Mouse (Mus musculus) embryonic facial prominence, embryonic 11.5 days (tissue): Measurements from ENCODE around the gene Prdx6. TPM values are rescaled to one million over a fixed set of nuclear protein-coding genes. Genes with fewer than 3 reads are reported as not detected.

Experiments used
- ATAC-seq: fragments of 200-750 bp; cut with Nextera tagmentation; replicated peaks from 2 replicates; pipeline ENCODE4 v1.8.0; 2017; ENCODE audit warnings: low read depth; ENCODE audit not compliant: insufficient number of reproducible peaks, low FRiP score, low TSS enrichment
- DNase-seq: peaks from one replicate; pipeline ENCODE4 v3.0.0-alpha.2; 2015; ENCODE audit warnings: low spot score
- H3K27ac ChIP-seq: fragments of 300-500 bp; sonication (generic); replicated peaks from 2 replicates; pipeline ENCODE4 v1.5.1; 2014; ENCODE audit warnings: mild to moderate bottlenecking, low read depth, low read length, control low read depth
- H3K27me3 ChIP-seq: fragments of 300-500 bp; sonication (generic); 2 replicates; pipeline ENCODE4 v1.6.1; 2014; ENCODE audit warnings: mild to moderate bottlenecking, low read length, moderate library complexity, mixed read lengths; ENCODE audit not compliant: control insufficient read depth, insufficient read depth
- H3K36me3 ChIP-seq: fragments of 300-500 bp; sonication (generic); replicated peaks from 2 replicates; pipeline ENCODE4 v1.6.1; 2014; ENCODE audit warnings: low read depth, mild to moderate bottlenecking, low read length, moderate library complexity, mixed read lengths; ENCODE audit not compliant: control insufficient read depth, insufficient read depth
- H3K4me1 ChIP-seq: fragments of 300-500 bp; sonication (generic); 2 replicates; pipeline ENCODE4 v1.6.1; 2014; ENCODE audit warnings: low read length, mixed read lengths; ENCODE audit not compliant: control insufficient read depth, insufficient read depth
- H3K4me2 ChIP-seq: fragments of 300-500 bp; sonication (generic); 2 replicates; pipeline ENCODE4 v1.6.1; 2014; ENCODE audit warnings: low read depth, mild to moderate bottlenecking, control low read depth, low read length, moderate library complexity
- H3K4me3 ChIP-seq: fragments of 300-500 bp; sonication (generic); 2 replicates; pipeline ENCODE4 v1.5.1; 2014; ENCODE audit warnings: low read depth, low read length, control low read depth
- H3K9ac ChIP-seq: fragments of 300-500 bp; sonication (generic); replicated peaks from 2 replicates; pipeline ENCODE4 v1.6.1; 2014; ENCODE audit warnings: mild to moderate bottlenecking, control low read depth, low read length
- H3K9me3 ChIP-seq: fragments of 300-500 bp; sonication (generic); replicated peaks from 2 replicates; pipeline ENCODE4 v1.6.1; 2016; ENCODE audit warnings: mild to moderate bottlenecking, low read length, inconsistent platforms, mixed read lengths; ENCODE audit not compliant: control insufficient read depth
- WGBS: fragments of 180-500 bp; shearing (Covaris S2); extraction: QIAGEN DNeasy Blood & Tissue Kit; methylation state at CpG from one replicate; pipeline ENCODE4 v1.1.7; 2014; 5-methylcytosine and 5-hydroxymethylcytosine counted together
- polyA plus RNA-seq: library from polyadenylated mRNA; unstranded; fragments of >200 nt; fragmentation: Nextera tagmentation; extraction: Ambion mirVana; gene quantifications from 2 replicates; pipeline ENCODE4 v1.2.1, GENCODE M21; 2014

Gene Prdx6
- polyA plus RNA-seq, 1 experiment from 2014 or later, result 642 TPM

- DNase-seq, result no peak
- H3K27ac ChIP-seq, result no peak overlapping the region
- H3K4me2 ChIP-seq, result no peak overlapping the region
- no peaks in the 10 kb centered on the region for H3K36me3 ChIP-seq
- no peaks in the 10 kb centered on the region for H3K4me1 ChIP-seq
- no peaks in the 10 kb centered on the region for H3K9me3 ChIP-seq
- no peak overlapping the region for H3K4me3 ChIP-seq
- H3K9ac ChIP-seq, result no peak overlapping the region
- no peaks in the 10 kb centered on the region for H3K27me3 ChIP-seq
- WGBS, result 80% methylated on average over 4 of the region's 4 CpGs
- no peak for ATAC-seq
These were observed 19.9 kb upstream of the Prdx6 start for GRCm38 (mm10) chr1:161270776-161271460.

GRCm38 (mm10) chr1:161269346-161269745 is 18.3 kb upstream of the Prdx6 start:
- Histone ChIP-seq H3K9ac (no peak overlapping the region), H3K27me3 (no peaks in the 10 kb centered on the region), H3K36me3 (no peaks in the 10 kb centered on the region), H3K4me3 (no peak overlapping the region), H3K4me2 (no peak overlapping the region), H3K4me1 (no peaks in the 10 kb centered on the region), H3K9me3 (no peaks in the 10 kb centered on the region), H3K27ac (no peak overlapping the region)
- 83% methylated on average over 4 of the region's 4 CpGs for WGBS
- DNase-seq (no peak), ATAC-seq (no peak)

- H3K27ac ChIP-seq, result no peak overlapping the region
- H3K36me3 ChIP-seq, result no peaks in the 10 kb centered on the region
- no peak for DNase-seq
- no peak overlapping the region for H3K4me2 ChIP-seq
- no peak overlapping the region for H3K4me3 ChIP-seq
- ATAC-seq, result no peak
- no peaks in the 10 kb centered on the region for H3K4me1 ChIP-seq
- no peaks in the 10 kb centered on the region for H3K9me3 ChIP-seq
- 64% methylated on average over 5 of the region's 5 CpGs for WGBS
- no peaks in the 10 kb centered on the region for H3K27me3 ChIP-seq
- no peak overlapping the region for H3K9ac ChIP-seq
These were observed 17.9 kb upstream of the Prdx6 start for GRCm38 (mm10) chr1:161268884-161269283.

GRCm38 (mm10) chr1:161268116-161268515 is 17.1 kb upstream of the Prdx6 start:
- no peak overlapping the region for H3K4me3 ChIP-seq
- ATAC-seq, result no peak
- H3K9ac ChIP-seq, result no peak overlapping the region
- DNase-seq, result no peak
- no peaks in the 10 kb centered on the region for H3K27me3 ChIP-seq
- WGBS, result 75% methylated on average over 7 of the region's 7 CpGs
- no peaks in the 10 kb centered on the region for H3K4me1 ChIP-seq
- H3K9me3 ChIP-seq, result no peaks in the 10 kb centered on the region
- H3K4me2 ChIP-seq, result no peak overlapping the region
- H3K36me3 ChIP-seq, result no peaks in the 10 kb centered on the region
- no peak overlapping the region for H3K27ac ChIP-seq

GRCm38 (mm10) chr1:161264961-161265360 is 13.9 kb upstream of the Prdx6 start:
- Histone ChIP-seq H3K4me2 (no peak overlapping the region), H3K4me1 (no peaks in the 10 kb centered on the region), H3K36me3 (no peaks in the 10 kb centered on the region), H3K9me3 (no peaks in the 10 kb centered on the region), H3K27ac (no peak overlapping the region), H3K27me3 (no peaks in the 10 kb centered on the region), H3K9ac (no peak overlapping the region), H3K4me3 (no peak overlapping the region)
- 86% methylated on average over 5 of the region's 5 CpGs for WGBS
- no peak for ATAC-seq
- no peak for DNase-seq

- Histone ChIP-seq H3K36me3 (no peaks in the 10 kb centered on the region), H3K4me2 (no peak overlapping the region), H3K27ac (no peak overlapping the region), H3K9me3 (no peaks in the 10 kb centered on the region), H3K9ac (no peak overlapping the region), H3K4me1 (no peaks in the 10 kb centered on the region), H3K27me3 (no peaks in the 10 kb centered on the region), H3K4me3 (no peak overlapping the region)
- 92% methylated on average over 8 of the region's 8 CpGs for WGBS
- DNase-seq (no peak), ATAC-seq (no peak)
These were observed 12.6 kb upstream of the Prdx6 start for GRCm38 (mm10) chr1:161263584-161263983.

GRCm38 (mm10) chr1:161262542-161262941 is 11.5 kb upstream of the Prdx6 start:
- no peak overlapping the region for H3K27ac ChIP-seq
- no peak overlapping the region for H3K4me3 ChIP-seq
- no peak overlapping the region for H3K4me2 ChIP-seq
- H3K9me3 ChIP-seq, result no peaks in the 10 kb centered on the region
- no peaks in the 10 kb centered on the region for H3K4me1 ChIP-seq
- whole genome bisulfite sequencing, result 89% methylated on average over 2 of the region's 2 CpGs
- ATAC-seq (no peak), DNase-seq (no peak)
- H3K36me3 ChIP-seq, result no peaks in the 10 kb centered on the region
- no peaks in the 10 kb centered on the region for H3K27me3 ChIP-seq
- H3K9ac ChIP-seq, result no peak overlapping the region

- Histone ChIP-seq H3K27me3 (no peaks in the 10 kb centered on the region), H3K36me3 (no peaks in the 10 kb centered on the region), H3K4me3 (no peak overlapping the region), H3K9me3 (no peaks in the 10 kb centered on the region), H3K4me1 (no peaks in the 10 kb centered on the region), H3K4me2 (no peak overlapping the region), H3K9ac (no peak overlapping the region), H3K27ac (no peak overlapping the region)
- DNase-seq (no peak), ATAC-seq (no peak)
- WGBS, result 68% methylated on average over 2 of the region's 2 CpGs
These were observed 9.7 kb upstream of the Prdx6 start for GRCm38 (mm10) chr1:161260761-161261160.
